Mouse (Mus musculus): ENCODE measurements around the gene Arhgef16.

Arhgef16 gene

GRCm38 (mm10) chr4:154293735-154294201, 7.7 kb downstream of the Arhgef16 start:
- no peak for DNase-seq (ENCODE audit: low spot score)

GRCm38 (mm10) chr4:154283671-154284070, 17.8 kb downstream of the Arhgef16 start:
- DNase-seq (ENCODE audit: low spot score) = no peak

- DNase-seq (ENCODE audit: low spot score) = no peak
These were observed 22.0 kb downstream of the Arhgef16 start for GRCm38 (mm10) chr4:154279481-154279880.

- peak; percentile 53 for DNase-seq (ENCODE audit: low spot score)
These were observed 28.5 kb downstream of the Arhgef16 start for GRCm38 (mm10) chr4:154273000-154273399.

GRCm38 (mm10) chr4:154269520-154269919, 32.0 kb downstream of the Arhgef16 start:
- peak; percentile 18 for DNase-seq (ENCODE audit: low spot score)

GRCm38 (mm10) chr4:154267511-154267910, 34.0 kb downstream of the Arhgef16 start:
- DNase-seq (ENCODE audit: low spot score) = no peak

- no peak for DNase-seq (ENCODE audit: low spot score)
These were observed 39.4 kb downstream of the Arhgef16 start for GRCm38 (mm10) chr4:154262071-154262470.

GRCm38 (mm10) chr4:154260755-154261154, 40.7 kb downstream of the Arhgef16 start:
- no peak for DNase-seq (ENCODE audit: low spot score)

- DNase-seq (ENCODE audit: low spot score) = no peak
These were observed 48.8 kb downstream of the Arhgef16 start for GRCm38 (mm10) chr4:154252537-154253255.

- no peak for DNase-seq (ENCODE audit: low spot score)
These were observed 52.2 kb downstream of the Arhgef16 start for GRCm38 (mm10) chr4:154249316-154249715.

GRCm38 (mm10) chr4:154248092-154248805, 53.2 kb downstream of the Arhgef16 start:
- no peak for DNase-seq (ENCODE audit: low spot score)

GRCm38 (mm10) chr4:154247207-154248091, 54.0 kb downstream of the Arhgef16 start:
- no peak for DNase-seq (ENCODE audit: low spot score)

- DNase-seq (ENCODE audit: low spot score) = peak; percentile 82
These were observed 55.1 kb downstream of the Arhgef16 start for GRCm38 (mm10) chr4:154246115-154247040.

- no peak for DNase-seq (ENCODE audit: low spot score)
These were observed 56.1 kb downstream of the Arhgef16 start for GRCm38 (mm10) chr4:154245342-154245741.

- DNase-seq (ENCODE audit: low spot score) = no peak
These were observed 60.9 kb downstream of the Arhgef16 start for GRCm38 (mm10) chr4:154240608-154241007.

- no peak for DNase-seq (ENCODE audit: low spot score)
These were observed 62.3 kb downstream of the Arhgef16 start for GRCm38 (mm10) chr4:154239199-154239598.

- DNase-seq (ENCODE audit: low spot score) = no peak
These were observed 64.2 kb downstream of the Arhgef16 start for GRCm38 (mm10) chr4:154237306-154237705.

- no peak for DNase-seq (ENCODE audit: low spot score)
These were observed 64.6 kb downstream of the Arhgef16 start for GRCm38 (mm10) chr4:154236893-154237292.

- no peak for DNase-seq (ENCODE audit: low spot score)
These were observed 65.5 kb downstream of the Arhgef16 start for GRCm38 (mm10) chr4:154236001-154236400.

GRCm38 (mm10) chr4:154232295-154232694, 69.2 kb downstream of the Arhgef16 start:
- no peak for DNase-seq (ENCODE audit: low spot score)

- no peak for DNase-seq (ENCODE audit: low spot score)
These were observed 70.1 kb downstream of the Arhgef16 start for GRCm38 (mm10) chr4:154231380-154231779.
